Mouse (Mus musculus) ovary, postnatal 36 days (tissue): ENCODE measurements around the gene Srcap.
A peak's percentile ranks its signal among the peaks of the same experiment; 100 is the strongest.

ENCODE experiments used
- DNase-seq: peaks from one replicate; pipeline ENCODE4 v3.0.0; 2022; ENCODE audit warnings: low spot score, mixed read lengths

The Srcap gene

GRCm38 (mm10) chr7:127573503-127574008 lies 61.8 kb downstream of the Srcap start:
- DNase-seq, result no peak

DNA sequence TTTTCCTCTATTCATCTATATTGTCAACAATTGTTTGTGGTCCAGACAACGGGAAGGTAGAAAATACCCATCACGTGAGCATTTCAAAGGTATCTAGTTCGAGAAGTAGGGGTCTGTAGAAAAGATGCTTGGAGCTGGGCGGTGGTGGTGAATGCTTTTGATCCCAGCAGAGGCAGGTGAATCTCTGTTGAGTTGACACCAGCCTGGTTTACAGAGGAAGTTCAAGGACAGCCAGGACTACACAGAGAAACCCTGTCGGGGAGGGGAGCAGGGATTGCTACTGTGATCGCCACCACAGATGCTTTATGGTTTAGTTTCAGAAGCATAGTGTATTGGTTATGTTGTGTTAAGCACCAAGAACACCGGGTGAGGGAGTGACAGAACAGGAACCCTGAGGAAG lies 62.3 kb downstream of the Srcap start:
- DNase-seq, result no peak

- DNase-seq, result no peak
These were observed 71.5 kb downstream of the Srcap start for GRCm38 (mm10) chr7:127583260-127583659.

DNA sequence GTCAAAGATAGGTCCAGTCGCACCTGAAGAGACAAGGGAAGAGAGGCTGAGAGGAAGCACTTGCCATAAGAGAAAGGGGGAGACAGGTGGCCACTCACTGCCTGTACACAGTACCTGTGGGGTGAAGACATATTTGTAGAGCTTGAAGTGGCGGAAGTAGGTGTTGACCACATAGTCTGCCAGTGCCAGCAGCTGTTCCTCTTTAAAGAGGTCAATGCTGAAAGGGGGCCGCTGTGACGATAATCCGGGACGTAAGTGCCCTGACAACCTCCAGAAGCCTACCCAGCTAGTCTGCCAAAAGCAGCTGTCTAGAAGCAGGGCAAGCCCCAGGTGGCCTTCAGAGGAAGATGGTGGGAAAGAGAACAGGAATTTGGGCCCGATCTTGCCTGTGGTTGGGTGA lies 73.2 kb downstream of the Srcap start:
- no peak for DNase-seq

DNA sequence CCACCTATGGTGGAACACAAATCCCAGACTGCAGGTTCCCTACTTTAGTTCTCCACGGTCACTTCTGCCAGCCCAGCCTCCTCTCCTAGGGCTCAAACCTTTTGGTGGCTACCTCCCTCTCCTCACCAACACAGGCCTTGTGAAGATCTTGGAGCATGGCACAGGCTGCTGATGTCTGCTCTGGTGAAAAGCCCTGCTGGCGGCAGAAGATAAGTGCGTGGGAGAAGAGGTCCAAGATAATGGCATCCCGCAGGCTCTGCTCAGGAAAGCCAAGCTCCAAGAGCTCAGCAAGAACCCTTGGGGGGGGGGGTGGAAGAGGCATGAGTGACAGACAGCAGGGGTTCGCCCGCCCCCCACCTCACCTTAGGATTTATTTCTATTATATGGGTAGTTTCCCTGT lies 74.4 kb downstream of the Srcap start:
- DNase-seq, result no peak

DNA sequence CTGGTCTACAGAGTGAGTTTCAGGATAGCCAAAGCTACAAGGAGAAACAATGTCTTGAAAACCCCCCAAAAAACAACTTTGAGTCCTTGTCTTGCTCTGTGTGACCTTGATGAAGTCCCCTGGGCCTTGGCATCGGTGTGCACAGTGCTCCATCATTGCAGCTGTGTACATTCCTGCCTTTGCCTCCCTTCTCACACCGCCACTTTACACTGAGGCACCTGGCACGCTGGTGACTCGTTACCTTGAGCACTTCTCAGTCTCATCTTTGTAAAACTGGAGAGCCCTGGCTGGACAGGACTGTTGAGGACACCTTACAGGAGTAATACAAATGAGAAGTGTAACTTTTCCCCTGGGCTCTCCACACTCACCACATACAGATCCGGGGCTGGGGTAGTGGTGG lies 75.4 kb downstream of the Srcap start:
- no peak for DNase-seq

- peak; percentile 88 for DNase-seq
These were observed 76.5 kb downstream of the Srcap start, which contains the start of the genes Ccdc189 and Rnf40 for GRCm38 (mm10) chr7:127588011-127588871. Ccdc189 (minus strand) TSS chr7:127588595. Rnf40 (plus strand) TSS chr7:127588767.

GRCm38 (mm10) chr7:127588901-127589300 lies 77.1 kb downstream of the Srcap start:
- no peak for DNase-seq

GRCm38 (mm10) chr7:127589637-127590036 lies 77.9 kb downstream of the Srcap start:
- no peak for DNase-seq

- DNase-seq, result no peak
These were observed 79.3 kb downstream of the Srcap start for GRCm38 (mm10) chr7:127591108-127591507.

DNA sequence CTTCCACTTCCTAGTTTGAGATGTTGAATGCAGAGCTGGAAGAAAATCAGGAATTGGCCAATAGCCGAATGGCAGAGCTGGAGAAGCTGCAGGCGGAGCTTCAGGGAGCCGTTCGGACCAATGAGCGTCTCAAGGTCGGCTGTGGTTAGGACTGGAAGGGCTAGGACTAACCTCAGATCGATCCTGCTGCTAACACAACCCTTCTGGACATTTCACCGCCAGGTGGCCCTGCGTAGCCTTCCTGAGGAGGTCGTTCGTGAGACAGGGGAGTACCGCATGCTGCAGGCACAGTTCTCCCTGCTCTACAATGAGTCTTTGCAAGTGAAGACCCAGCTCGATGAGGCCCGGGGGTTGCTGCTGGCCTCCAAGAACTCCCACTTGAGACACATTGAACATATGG lies 80.8 kb downstream of the Srcap start:
- no peak for DNase-seq

DNA sequence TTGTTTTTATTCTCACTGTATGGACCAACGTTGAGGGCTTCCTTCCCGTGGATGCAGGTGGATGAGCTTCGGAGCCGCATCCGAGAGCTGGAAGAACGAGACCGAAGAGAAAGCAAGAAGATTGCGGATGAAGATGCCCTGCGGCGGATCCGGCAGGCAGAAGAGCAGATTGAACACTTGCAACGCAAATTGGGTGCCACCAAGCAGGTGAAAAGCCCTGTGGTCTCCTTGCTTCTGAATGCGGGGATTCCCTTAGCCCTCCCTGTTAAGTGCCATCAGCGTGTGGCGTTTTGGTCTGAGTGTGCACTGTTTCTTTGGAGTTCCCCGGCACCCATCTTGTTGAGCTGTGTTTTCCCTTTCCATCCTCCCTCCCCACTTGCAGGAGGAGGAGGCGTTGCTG lies 85.0 kb downstream of the Srcap start:
- DNase-seq, result no peak

- no peak for DNase-seq
These were observed 88.8 kb downstream of the Srcap start for GRCm38 (mm10) chr7:127600612-127601011.

- DNase-seq, result no peak
These were observed 90.0 kb downstream of the Srcap start for GRCm38 (mm10) chr7:127601735-127602134.

DNA sequence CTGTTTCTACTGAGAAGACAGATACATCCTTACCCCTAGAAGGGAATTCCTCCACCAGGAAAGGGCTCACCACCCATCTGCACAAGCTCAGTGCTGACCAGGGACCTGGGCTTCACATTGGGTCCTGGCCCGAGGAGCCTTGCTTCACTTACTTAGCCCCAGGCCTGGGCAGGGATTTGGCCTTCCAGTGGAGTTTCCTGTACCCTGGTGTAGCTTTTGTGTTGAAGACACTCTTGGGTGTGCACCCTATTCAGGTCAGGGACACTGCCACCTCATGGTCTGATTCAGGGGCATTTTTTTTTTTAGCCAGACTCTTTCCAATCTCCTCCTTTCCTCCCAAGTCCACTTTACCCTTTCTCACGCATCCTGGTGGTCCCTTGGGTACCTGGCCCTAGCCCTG lies 91.1 kb downstream of the Srcap start:
- no peak for DNase-seq

DNA sequence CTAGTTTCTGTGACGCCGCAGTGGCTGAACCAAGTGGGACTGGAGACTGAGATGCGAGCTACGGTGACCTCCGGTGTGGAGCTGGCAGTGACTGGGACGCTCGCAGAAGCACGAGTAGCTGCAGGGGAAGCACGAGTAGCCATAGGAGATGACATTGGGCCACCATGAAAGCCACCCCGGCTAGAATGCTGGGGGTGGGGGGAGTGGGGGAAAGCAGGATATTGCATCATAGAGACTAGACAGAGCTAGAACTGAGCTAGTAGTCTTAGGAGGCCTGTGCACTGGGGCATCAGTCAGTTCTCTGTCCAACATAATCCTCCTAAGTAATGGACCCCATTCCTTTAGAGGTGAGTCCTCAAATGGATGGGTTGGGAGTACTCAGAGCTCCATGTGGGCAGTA lies 92.5 kb downstream of the Srcap start:
- no peak for DNase-seq

DNA sequence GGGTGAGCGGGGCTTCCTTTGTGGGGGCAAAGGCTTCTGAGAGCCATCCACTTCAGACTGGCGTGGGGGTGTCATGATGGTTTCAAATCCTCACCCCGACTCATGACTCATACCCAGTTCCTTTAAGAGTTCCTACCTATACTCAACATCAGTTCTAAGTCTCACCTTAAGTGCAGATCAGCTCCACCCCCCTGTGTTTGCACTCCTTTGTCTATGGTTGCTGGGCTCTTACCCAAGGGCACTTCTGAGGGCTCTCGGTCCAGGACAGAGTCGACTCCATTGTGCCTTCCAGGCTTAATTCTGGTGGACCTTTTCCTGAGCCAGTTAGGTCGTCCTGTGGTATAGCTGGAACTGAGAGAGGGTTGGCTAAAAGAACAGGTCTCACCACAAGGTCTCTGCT lies 95.4 kb downstream of the Srcap start:
- no peak for DNase-seq
